Mouse (Mus musculus): ENCODE results near the gene Zbtb41.
"Not testable (repeated sequence)": the region's sequence is repeated elsewhere in the genome, so short reads cannot be mapped to it uniquely, and the experiment has no call there.

Gene Zbtb41

DNA sequence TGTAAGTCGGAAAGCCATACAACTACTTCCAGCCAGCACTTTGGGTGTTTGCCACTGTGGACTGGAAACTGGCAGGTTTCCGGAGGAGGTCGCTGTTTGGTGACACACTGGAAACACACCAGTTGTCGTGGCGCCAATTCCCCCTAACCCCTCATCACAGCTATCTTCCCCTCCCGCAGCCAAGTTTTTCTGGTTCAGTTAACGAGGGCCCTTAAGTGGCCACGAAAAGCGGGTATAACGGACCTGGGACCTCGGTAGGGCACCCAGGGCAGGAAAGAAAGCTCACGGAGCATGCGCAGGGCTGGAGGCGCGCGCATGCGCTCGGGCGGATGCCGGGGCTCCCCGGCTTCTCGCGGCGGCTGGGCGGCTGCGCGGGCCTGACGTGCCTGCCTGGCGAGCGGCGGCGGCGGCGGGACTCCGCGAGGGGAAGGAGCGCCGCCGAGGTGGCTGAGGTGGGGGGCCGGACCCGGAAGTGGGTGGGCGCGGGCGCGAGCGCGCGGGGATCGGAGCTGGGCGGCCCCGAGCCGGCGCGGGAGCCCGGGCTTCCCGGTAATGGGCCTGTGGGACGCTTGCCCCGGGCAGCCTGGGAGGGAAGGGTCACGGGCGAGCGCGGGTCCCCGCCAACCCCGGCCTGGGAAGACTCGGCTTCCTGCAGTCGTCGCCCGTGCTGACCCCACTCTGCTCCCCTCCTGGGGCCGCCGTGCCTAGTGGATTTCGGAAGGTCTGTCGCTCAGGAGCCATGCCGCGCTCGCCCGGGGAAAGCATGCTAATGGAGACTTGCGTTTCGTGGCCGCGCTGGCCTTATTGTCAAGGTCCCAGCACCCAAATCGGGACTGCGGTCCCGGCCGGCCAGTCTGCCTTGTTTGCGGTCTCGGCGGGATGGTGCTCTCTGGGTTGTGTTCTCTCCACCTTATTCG, at the start of gene Zbtb41:
Zbtb41 (plus strand) TSS at position 414 of the 917 bp plus-strand sequence.
- DNase-seq (ENCODE audit: low read depth, low spot score): peak; percentile 64

DNA sequence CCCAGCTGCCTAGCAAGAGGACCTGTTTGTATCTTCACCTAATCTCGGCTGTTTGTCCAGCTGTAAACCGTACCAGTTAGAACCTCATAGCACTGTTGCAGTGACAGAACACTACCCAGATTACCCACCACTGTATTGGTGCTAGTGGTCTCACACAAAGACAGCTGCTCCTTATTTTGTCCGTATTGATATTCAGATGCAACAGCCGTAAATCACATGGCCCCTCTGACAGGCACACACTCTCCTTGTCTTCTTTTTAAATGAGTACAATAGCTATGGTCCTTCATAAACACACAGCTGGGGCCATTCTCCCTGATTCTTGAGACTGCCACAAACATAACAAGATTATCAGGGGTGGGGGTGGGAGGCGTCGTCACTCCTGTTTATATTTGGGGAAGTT, 46.2 kb upstream of the Zbtb41 start:
- DNase-seq (ENCODE audit: low read depth, low spot score): no peak

DNA sequence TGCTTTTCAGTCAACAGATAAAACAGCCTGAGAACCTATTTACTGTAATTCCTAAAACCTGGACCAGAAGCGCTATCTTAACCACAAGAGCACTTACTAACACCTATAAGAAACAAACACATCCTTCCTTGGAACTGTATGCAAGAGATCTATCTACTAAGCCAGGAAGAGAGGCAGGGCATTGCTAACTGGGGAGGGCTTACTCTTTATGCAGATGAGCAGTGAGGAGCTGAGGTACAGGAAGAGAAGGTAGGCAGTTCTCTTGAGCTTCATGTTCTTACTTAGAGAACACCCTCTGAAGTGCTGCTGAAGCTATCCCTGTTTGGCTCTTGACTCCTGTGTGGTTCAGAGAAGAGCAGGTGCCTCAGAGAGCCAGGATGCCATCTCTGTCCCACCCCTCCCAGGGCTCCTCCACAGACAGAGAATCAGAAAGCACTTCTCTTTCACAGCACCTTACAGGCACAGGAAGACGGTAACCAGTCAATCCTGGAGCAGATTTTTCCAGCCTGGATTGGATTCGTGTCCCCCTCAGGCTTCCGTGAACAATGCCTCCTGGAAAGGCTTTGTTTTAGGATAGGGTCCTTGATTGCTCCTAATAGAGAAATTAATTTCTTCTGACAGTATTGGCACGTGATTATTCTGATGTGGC, 45.3 kb upstream of the Zbtb41 start, which contains the start of gene Crb1:
Crb1 (minus strand) TSS at position 463 of the 649 bp plus-strand sequence.
- no peak for DNase-seq (ENCODE audit: low read depth, low spot score)

DNA sequence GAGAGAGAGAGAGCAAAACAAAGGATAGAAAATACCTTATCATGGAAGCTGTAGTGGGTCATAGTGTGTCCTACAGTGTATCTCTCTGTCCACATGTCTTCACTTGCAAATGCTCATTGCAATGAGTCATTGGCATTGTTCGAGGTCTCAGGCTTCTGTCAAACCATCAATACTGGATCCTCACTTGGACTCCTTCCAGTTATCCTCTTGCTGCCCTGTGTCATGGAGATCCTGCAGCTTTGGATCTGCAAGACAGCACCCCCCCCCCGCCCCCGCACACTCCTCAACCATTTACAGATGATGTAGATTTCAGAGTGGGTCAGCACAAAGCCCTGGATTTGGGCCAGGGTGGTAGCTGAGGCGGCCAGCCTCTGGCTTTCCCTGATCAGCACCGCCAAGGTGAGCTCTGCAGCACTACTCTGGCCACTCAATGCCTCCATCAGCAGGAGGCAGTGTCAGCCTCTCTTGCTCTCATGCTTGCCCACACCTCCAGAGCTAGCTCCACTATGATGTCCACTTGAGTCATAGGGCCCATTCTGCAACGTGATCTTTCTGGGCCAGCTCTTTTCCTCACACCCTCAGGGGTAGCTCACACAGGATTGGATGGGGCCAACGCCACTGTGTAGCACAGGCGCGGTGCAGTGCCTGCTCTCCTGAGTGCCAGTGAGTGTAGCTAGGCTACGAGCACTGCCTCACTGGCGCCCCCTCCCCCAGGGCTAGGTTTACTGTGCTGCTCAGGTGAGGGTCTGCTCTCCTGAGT, 43.0 kb upstream of the Zbtb41 start:
- no peak for DNase-seq (ENCODE audit: low read depth, low spot score)

DNA sequence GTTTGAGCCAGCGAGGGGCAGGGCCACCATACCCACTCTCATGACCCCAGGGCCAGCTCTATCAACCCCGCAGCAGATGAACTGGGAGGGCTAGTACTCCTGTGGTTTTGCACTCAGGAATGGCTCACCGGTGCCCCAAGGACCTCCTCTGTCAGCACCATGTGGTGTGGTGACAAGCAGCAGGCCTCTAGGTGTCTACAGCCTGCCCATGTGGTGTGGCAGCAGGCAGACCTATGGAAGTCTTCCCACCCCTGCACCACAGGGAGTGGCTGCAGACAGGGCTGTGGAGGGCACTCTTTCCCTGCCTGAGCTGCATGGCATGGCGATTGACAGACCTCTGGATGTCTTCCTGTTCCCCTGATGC, 42.5 kb upstream of the Zbtb41 start:
- DNase-seq (ENCODE audit: low read depth, low spot score): no peak

DNA sequence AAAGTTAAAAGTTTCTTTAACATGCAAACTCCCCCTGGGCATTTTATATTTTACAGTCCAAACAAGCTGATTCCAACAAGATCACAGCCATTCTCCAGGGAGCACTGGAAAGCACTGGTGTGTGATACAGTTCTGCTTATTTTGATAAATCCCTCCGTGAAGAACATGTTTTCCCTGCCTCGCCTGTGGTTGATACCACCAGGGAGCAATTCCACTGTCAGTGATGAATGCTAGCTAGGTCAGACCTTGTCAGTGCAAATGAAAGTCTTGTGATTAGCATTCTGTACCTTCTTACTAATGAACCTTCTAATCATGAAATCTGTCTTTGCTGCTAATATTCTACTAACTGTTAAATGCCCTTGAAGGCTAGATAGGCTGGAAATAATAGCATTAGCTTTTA, 30.3 kb upstream of the Zbtb41 start:
- no peak for DNase-seq (ENCODE audit: low read depth, low spot score)

DNA sequence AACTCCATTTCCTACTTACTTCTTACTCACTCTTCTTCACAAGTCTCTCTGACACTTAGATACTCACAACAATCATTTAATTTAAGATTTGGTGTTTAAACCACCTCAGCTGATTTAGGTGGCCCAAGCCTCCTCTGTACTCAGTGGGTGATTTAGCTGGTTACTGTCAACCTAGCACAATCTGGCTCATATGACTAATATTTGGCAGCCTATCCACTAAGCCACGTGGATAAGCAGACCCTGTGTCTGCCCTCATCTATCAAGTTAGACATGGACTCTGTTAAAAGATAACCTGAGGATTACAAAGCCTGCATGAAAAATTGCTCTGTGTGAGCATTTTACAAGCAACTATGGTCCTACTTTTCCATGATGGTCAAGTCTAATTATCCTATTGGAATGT, 25.5 kb upstream of the Zbtb41 start:
- no peak for DNase-seq (ENCODE audit: low read depth, low spot score)

DNA sequence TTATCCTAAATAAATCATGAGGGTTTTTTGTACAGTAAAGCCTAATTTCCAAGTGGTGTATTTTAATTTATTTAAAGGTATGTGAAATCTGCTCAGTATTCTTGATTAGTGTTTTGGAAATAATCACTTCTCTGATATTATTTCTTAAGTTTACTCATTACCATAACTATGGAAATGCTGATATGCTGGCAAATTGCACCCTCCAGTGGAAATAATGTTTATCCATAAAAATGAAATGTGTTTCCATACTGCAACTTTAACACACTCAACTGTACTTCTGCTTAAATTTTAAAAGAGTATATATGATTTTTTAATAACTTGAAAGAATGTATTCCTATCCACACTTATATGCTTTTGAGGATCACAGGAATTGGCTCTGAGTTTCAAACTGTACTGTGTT, 16.3 kb upstream of the Zbtb41 start:
- no peak for DNase-seq (ENCODE audit: low read depth, low spot score)

DNA sequence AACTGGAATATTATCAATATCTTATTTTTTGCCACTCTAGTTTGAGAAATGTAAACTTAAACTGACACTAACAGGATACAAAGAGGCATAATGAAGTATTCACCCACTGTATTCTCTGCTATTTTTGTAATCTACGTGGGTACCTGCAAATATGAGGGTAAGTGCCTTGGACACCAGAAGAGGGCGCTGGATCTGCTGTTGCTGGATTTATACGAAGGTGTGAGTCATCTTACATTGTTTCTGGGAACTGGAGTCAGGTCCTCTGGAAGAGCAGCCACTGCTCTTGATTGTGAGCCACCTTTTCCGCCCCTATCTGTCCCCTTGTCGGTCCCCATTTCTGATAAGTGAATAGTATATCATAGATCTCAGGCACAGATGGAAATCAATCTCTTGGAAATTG, 14.4 kb upstream of the Zbtb41 start:
- no peak for DNase-seq (ENCODE audit: low read depth, low spot score)

DNA sequence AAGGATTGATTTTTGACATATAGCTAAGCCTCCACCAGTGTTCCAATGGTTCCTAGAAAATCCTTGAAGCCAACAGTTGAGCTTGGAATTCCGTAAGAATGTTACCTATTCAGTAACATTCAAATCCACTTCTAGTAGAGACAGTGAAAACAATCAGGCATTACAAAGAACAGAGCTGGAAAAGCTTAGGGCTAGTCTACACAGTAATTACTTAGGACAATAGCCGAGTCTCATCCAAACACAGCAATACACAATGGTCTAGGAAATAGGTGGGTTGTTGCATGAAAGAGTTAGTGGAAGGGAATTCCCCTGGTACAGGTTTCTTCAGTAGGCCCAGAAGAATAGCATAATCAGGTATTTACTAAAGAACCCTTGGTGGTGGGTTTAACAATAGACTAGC, 9.7 kb upstream of the Zbtb41 start:
- not testable (repeated sequence) for DNase-seq (ENCODE audit: low read depth, low spot score)

DNA sequence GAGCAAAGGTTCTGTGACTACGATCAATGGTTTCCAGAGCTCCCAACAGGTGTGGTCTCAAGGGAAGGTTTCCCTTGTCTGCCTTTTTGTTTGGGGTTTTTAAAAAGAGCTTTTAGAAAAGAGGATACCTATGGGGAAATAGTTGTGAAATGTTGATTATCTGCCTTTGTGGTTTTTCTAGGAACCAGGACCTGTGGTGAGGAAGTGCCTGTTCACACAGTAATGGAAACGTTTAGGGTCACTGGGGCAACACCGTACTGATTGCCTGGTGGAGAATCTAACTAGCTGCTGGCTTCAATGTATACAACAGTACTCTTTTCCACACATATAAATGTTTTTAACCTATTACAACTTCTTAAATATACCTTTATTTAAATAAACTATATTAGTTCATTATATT, 8.6 kb upstream of the Zbtb41 start:
- no peak for DNase-seq (ENCODE audit: low read depth, low spot score)

DNA sequence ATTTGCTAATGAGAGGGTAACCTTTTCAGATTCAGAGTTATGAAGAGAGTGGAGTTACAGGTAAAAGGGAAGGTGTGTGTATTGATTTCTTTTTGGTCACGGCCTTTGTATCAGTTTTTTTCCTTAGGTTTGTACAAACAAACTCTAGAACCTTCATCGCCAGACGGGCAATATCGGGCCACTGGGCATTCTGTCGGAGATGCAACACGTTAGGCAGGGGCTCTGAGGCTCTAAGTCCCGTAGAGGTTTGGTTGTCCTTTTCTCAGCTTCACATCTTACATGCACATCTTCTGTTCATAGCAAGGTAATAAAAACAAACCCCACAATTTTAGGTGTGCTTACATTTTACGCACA, 590 bp upstream of the Zbtb41 start:
- no peak for DNase-seq (ENCODE audit: low read depth, low spot score)

DNA sequence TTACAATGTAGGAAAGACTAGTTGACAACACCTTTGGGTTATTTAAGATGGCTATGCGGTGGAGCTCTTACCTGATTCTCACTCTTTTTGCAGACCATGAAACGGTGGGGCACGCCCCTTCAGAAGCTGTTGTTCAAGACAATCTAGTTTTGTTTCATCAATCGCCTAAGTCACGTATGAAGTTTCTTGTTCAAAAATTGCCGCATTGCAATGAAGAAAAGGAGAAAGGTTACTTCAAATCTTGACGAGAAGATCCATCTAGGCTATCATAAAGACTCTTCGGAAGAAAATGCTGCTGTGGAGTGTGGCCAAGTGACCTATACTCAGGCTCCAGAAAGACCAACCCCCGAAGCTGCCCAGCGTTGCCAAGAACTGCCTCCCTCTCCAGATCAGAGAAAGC, 853 bp downstream of the Zbtb41 start:
- DNase-seq (ENCODE audit: low read depth, low spot score): no peak

DNA sequence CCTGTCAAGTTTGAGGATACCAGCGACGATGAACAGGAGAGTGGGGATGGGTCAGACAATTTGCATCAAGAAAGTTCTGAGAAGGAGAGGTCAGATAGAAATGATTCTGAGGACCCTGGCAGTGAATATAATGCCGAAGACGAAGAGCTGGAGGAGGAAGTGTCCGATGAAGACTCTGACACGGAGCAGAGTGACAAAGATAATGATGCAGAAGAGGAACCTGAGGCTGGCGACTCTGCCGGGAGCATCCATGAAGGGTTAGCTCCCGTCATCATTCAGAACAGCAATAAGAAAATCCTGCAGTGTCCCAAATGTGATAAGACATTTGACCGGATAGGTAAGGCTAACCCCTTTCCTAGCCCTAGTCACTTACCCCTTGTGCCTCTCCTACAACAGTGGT, 1.8 kb downstream of the Zbtb41 start:
- no peak for DNase-seq (ENCODE audit: low read depth, low spot score)

DNA sequence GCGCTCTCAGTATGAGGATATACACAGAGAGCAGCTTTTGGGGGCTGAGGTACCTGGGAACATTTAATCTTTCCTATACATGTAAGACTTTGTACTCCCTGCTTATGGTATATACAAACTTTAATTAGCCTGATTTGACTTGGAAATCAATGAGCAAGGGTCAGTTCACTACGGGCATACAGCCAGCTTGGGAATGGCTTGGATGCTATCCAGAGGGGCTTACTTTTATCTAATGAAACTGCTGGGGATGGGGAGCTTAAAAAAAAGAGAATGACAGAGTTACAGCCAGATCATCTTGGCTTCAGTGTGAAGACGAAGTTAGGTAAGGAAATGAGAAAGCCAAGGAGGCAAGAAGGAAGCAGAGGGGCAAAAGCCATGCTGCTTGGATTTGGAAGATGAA, 2.9 kb downstream of the Zbtb41 start:
- DNase-seq (ENCODE audit: low read depth, low spot score): no peak

DNA sequence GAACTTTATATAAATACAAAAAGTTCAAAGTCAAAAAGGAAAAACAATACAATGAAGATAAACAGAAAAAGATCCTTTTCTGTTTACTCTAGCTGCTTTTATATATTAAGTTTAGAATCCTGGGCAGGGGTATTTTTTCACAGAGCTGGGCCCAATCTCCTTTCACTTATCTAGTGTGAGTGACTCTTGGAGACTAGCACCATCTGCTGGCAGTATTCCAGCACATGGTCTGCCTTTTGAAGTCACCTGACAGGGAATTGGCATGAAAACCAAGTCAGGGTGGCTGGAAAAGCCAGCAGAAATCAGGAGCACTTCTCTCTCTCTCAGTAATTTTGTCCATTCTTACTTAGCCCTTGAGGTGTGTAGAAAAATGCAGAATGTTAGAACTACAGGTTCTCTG, 16.3 kb downstream of the Zbtb41 start:
- DNase-seq (ENCODE audit: low read depth, low spot score): no peak

DNA sequence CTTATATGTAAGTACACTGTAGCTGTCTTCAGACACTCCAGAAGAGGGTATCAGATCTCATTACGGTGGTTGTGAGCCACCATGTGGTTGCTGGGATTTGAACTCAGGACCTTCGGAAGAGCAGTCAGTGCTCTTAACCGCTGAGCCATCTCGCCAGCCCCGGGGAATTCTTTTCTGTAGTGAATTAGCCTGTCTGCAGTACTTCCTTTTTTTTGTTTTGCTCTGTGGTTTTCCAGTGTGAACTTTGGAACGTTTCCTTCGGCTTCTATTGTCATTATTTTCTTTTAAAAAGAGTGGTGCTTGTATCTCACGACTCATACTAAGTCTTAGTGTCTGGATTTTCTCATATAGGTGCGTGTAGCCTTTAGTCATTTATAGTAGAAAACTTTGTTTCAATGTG, 21.0 kb downstream of the Zbtb41 start:
- not testable (repeated sequence) for DNase-seq (ENCODE audit: low read depth, low spot score)

DNA sequence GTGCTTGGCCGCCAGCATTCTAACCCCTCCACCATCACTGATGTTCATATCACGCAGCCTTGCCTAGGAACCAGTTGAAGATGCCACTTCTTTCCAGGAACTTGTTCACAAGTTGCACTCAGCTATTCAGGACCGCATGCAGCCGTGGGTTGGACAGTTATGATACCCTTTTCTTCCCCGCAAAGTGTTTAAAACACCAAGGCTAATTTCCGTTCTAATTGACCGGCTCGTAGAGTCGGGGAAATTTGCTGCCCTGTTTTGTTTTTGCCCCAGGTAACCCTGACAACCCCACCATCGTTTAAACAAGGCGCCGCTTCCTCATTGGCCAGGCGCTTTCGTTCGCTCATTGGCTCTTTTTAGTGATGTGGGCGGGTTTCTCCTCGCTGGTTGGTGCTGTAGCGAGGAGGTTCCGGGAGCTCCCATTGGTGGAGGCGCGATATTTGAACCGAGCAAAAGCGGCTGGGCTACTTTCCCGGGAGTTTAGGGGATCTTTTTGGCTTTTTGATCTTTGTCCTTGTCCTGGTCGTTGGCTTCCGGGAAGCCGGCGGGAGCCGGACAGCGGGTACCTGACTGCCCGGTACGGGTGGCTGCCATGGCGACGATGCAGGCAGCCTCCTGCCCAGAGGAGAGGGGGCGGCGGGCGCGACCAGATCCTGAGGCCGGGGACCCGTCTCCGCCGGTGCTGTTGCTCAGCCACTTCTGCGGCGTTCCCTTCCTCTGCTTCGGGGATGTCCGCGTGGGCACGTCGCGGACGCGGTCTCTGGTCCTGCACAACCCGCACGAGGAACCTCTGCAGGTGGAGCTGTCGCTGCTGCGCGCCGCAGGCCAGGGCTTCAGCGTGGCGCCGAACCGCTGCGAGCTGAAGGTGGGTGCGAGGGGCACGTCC, 32.5 kb downstream of the Zbtb41 start, which contains the start of gene Aspm:
Aspm (plus strand) TSS at position 433 of the 886 bp plus-strand sequence.
- peak; percentile 61 for DNase-seq (ENCODE audit: low read depth, low spot score)

DNA sequence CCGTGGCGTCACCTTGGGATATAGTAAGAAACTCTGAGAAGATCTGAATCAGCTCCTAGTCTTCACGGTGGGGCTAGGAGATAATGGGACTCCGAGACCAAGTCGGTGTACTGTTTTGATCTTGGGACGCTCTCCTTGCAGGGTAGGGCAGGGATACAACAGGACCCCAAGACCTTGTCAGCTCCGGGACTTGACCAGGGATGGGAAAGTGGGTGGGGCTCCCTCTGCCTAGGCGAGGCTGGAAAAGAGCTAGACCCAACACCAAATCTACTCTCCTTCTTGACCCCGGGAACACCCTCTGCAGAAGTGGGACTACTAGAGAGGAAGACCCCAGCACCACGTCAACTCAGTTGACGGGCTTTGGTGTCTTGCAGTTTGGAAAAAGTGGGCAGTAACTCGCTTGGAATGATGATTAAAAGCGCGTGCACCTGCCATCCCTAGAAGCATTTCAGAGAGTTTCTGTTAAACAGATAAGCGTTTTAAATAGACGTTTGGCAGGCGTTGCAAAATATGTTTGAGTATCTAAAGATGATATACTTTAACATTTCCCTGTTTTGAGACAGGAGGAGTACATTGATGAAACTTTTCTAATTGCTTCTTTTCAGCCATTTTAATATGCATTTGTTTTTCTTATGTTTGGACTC, 33.3 kb downstream of the Zbtb41 start:
- no peak for DNase-seq (ENCODE audit: low read depth, low spot score)

DNA sequence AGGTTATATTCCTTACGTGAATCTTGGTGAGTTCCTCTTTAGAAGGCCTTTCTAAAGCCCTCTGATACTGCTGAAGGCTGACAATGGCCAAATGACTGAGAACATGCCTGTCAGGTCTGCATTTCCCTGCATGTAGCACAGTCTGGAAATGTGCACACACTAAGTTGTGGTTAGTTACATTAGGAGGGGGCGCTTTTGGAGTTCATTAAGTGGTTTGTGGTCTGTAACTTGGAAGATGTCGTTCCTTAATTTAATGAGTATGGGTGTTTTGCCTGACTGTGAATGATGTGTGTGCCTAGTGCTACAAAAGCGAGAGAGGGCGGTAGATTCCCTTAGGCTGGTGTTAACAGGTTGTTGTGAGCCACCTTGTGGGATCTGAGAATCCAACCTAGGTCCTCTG, 38.7 kb downstream of the Zbtb41 start:
- DNase-seq (ENCODE audit: low read depth, low spot score): no peak

DNA sequence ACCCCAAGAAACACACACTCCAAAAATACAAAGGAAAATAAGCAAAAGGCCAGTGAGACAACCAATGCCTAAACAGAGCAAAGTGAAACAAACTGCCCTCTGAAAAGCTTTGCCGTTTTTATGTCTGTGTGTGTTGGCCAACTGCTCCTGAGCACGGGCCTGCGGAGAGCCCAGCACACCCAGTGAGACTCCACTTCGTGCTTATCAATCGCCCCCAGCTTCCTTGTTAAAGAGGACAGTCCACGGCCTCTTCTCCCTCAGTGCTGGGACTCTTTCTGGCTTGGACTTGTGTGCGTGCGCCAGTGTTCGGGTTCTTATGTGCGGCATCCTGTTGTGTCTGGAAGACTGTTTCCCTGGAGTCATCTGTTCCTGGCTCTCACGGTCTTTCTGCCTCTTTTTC, 43.8 kb downstream of the Zbtb41 start:
- no peak for DNase-seq (ENCODE audit: low read depth, low spot score)

All from telencephalon, adult 2 months (tissue).